Mouse (Mus musculus) embryo, embryonic 11.5 days (tissue): ENCODE measurements around the gene Klk8.

ENCODE experiments used
- DNase-seq: peaks from one replicate; pipeline ENCODE4 v3.0.0-alpha.2; 2012; ENCODE audit warnings: low read depth, low spot score

The Klk8 gene

DNA sequence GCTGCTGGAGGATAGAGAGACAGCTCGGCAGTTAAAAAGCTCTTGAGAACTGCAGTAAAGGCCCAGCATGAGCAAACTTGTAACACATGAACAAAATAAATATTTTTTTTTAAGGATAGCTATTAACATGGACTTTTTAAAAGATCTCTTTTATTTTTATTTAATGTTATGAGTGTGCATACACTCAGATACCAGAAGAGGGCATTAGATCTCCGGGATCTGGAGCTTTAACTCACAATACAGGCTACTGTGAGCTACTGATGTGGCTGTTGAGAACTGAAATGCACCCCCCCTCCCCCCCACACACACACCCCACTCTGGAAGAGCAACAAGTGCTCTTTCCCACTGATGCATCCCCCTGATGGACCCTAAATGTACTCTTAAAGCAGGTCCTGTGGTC is 8.1 kb upstream of the Klk8 start:
- DNase-seq: no peak

DNA sequence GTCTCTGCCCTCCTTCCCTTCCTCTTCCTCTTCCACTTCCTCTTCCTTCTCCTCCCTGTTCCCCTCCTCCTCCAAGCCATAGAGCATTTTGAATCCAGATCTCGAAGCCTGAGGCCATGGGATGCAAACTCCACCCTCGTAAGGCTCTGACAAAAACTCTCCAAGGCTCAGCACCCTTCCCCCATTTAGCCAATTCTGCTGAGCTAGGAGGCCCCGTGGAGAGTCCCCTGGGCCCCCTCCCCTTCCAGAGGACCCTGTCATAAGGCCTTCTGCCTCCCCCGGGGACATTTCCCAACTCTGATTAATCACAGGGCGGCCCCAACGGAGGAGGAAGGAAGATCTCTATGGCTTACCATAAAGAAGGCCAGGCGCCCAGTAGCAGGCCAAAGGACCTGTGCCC is 5.8 kb upstream of the Klk8 start, which contains the start of gene Klk9:
Gene Klk9, plus strand, starts transcription at position 301 of the 400 bp plus-strand sequence.
- DNase-seq: no peak

DNA sequence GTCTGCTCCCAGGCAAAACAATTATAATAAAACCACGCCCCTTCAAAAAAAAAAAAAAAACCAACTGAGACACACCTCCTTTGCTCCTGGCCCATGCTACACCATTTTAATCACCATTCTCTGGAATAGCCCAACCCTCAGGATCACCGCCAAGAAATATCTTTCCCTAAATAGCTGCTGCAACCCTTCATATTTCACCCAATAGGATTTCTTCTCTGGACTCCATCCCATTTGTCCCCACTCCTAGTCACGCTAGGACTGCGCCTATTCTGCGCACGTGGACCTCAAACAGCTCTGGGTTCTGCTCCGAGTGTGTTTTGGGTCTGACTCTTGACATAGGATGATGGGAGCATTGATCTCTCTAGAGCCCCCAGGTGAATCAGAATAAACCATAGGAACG is 1.0 kb upstream of the Klk8 start:
- no peak for DNase-seq

DNA sequence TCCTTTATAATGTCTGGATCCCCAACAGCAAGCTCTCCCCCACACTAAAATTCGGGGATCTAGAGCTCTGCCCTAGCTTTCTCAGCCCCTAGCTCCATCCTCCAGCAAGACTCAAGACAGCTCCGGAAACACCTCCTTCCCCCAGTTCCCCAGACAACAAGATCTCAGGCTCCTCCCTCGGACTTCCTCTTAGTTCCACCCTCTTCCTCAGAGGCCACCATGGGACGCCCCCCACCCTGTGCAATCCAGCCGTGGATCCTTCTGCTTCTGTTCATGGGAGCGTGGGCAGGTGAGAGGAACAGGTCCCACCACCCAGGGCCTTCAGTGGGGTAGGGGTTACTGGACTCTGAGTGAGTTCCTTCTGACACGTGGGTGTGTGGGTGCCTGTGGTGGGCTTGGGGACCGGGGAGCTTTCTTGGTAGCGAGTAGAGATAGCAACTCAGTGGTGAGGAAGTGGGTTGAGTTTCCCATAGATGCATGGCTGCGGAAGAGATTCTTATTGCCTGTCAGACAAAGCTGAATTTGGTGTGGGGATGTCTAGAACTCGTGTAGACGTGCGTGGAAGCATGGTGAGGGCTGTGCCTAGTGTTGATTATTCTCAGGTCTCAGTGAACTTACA is 576 bp downstream of the Klk8 start:
- no peak for DNase-seq

DNA sequence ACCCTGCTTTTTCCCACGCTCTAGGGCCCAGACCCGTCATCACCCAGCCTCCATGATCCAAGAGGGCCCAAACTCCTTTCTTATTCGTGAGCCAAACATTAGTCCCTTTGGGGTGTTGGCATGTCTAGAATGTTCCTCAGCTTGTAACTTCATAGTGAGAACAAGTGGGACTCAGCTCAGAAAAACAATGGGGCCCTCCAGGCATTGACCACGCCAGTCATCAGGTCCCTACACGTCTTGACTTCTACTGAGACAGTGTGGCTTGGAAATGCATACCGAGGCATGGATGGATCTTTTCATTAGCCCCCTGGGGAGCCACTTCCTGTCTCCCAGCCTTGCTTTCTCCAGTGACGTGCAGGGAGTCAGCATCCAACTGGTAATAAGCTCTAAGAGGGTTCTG is 2.5 kb downstream of the Klk8 start:
- no peak for DNase-seq

DNA sequence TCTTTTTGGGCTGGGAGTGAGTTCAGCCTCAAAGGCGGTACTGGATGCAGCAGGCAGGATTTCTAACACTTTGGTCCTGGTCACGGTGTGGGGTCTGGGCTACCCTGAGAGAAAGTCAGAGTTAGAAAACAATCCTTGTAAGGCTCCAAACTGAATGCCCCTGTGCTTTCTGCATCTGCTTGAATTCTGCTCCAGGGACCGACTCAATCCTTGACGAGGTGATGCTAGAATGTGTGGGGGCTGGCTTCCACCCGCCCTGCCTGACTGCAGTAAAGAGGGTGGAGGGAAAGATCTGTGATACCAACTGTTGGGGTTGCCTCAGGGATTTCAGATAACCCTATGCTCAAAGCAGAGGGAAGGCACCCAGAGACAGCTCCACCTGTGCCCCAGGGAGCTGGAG is 13.6 kb downstream of the Klk8 start, which contains the start of gene Klk7:
Gene Klk7, plus strand, starts transcription at position 301 of the 400 bp plus-strand sequence.
- no peak for DNase-seq

- DNase-seq: no peak
These were observed 17.8 kb downstream of the Klk8 start for GRCm38 (mm10) chr7:43815211-43815610.

DNA sequence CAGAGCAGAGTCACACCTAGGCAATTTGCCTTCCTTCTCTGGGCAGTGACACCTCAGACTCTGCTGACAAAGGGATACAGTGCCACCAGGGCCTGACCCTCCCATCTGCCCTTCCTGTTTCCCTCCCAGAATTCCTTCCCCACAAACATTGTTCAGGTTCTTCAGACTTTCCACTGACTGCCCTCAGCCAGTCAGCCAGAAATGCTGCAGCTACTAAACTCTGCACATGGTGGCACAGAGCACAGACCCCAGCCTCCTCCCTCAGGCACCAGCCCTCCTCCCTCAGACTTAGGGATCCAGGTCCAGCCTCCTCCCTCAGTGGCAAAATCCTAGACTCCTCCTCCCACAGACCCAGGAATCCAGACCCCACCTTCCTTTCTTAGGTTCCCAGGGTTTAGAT is 19.4 kb downstream of the Klk8 start:
- no peak for DNase-seq

GRCm38 (mm10) chr7:43821581-43821980 is 24.2 kb downstream of the Klk8 start:
- DNase-seq: no peak

GRCm38 (mm10) chr7:43824199-43824598 is 26.8 kb downstream of the Klk8 start, which contains the start of gene Klk6:
Gene Klk6 (plus strand): TSS chr7:43824499.
- DNase-seq: no peak

GRCm38 (mm10) chr7:43826056-43826455 is 28.7 kb downstream of the Klk8 start:
- no peak for DNase-seq

- no peak for DNase-seq
These were observed 30.3 kb downstream of the Klk8 start for GRCm38 (mm10) chr7:43827706-43828105.

DNA sequence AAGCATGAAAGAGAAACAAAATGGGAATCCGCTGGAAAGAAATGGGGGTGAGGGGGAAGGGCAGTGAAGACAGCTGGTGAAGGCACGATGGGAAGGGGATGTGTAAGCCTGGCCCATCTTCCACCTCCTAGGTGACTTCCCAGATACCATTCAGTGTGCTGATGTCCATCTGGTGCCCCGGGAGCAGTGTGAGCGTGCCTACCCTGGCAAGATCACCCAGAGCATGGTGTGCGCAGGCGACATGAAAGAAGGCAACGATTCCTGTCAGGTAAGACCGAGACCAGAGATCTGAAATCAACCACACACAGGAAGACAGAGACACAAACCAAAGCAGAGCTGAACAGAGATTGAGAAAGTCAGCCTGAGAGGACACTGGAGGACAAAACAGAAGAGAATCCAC is 31.6 kb downstream of the Klk8 start:
- no peak for DNase-seq

- no peak for DNase-seq
These were observed 44.3 kb downstream of the Klk8 start, which contains the start of gene Klk5 for GRCm38 (mm10) chr7:43841701-43842100. Gene Klk5 (plus strand): TSS chr7:43841971.

DNA sequence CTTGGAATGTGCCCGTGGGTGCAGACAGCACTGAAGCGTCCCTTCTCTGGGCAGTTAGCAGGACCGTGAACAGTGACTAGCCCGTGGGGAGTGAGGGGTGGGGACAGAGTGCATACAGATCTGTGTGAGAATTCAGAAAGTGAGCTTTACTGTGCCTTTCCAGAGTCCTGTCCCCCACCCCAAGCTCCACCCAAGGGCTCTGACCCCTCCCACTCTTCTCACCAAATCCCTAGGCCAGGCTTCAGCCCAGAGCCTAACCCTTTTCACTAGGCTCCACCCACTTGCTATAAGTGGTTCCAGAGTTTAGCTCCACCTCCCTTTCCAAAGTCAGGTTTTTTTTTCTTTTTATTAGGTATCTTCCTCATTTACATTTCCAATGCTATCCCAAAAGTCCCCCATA is 46.4 kb downstream of the Klk8 start:
- no peak for DNase-seq

- DNase-seq: no peak
These were observed 54.2 kb downstream of the Klk8 start for GRCm38 (mm10) chr7:43851616-43852015.
